Mouse (Mus musculus) liver, adult 2 months (tissue): Measurements from ENCODE around the gene Magi2.

ENCODE experiments used
- CTCF ChIP-seq: fragments of 200-500 bp; IDR thresholded peaks from 2 replicates; pipeline ENCODE4 v1.5.1; 2011; ENCODE audit warnings: low read depth, low read length, control low read depth
- POLR2A ChIP-seq: fragments of 200-500 bp; IDR thresholded peaks from 2 replicates; pipeline ENCODE4 v1.6.1; 2011; ENCODE audit warnings: low read length, control low read depth; ENCODE audit not compliant: insufficient read depth; ENCODE audit errors: extremely low read depth

DNA sequence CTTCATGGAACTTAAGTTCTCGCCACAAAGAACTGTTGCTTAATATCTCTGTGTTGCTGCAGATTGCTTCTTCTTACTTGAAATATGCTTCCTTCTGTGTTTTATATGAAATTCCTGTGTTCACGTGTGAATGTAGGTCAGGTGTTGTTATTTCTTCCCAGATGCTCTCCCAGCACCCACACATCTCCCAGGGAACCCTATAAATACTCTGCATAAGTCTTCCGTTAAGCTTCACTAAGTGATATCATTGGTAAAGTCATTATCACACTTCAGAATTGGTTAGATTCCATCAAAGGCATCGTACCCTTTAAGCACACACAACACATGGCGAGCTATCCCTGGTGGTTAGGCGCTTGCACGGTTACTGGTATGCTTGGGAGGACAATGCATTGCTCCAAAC is 1257.7 kb downstream of the Magi2 start:
- no peak for TF ChIP-seq CTCF
- no peak for TF ChIP-seq POLR2A
